Mouse (Mus musculus) MEL (cell line): ENCODE data around the gene Rpl18a.

ENCODE experiments used
- BHLHE40 ChIP-seq: IDR thresholded peaks from 2 replicates; pipeline ENCODE4 v1.6.1; 2012; ENCODE audit warnings: low read depth, mild to moderate bottlenecking, inconsistent platforms, low read length, improper control_type of control experiment, borderline replicate concordance
- CTCF ChIP-seq, 3 experiments: IDR thresholded peaks in 2 of 3; conservative IDR thresholded peaks in 1 of 3; 2 replicates each; pipeline ENCODE4 v1.5.1; 2011 to 2012; ENCODE audit warnings: low read length in 3 of 3, low read depth in 2 of 3, mild to moderate bottlenecking in 2 of 3, improper control_type of control experiment in 1 of 3, inconsistent platforms in 1 of 3, mixed read lengths in 1 of 3, moderate library complexity in 1 of 3; ENCODE audit not compliant: control insufficient read depth in 1 of 3, insufficient read depth in 1 of 3, poor library complexity in 1 of 3, severe bottlenecking in 1 of 3
- E2F4 ChIP-seq: IDR thresholded peaks from 2 replicates; pipeline ENCODE4 v1.6.1; 2011; ENCODE audit warnings: low read depth, low read length, improper control_type of control experiment, borderline replicate concordance
- ETS1 ChIP-seq: IDR thresholded peaks from 2 replicates; pipeline ENCODE4 v1.6.1; 2012; ENCODE audit warnings: low read depth, mild to moderate bottlenecking, inconsistent platforms, low read length, improper control_type of control experiment, moderate library complexity
- GATA1 ChIP-seq: IDR thresholded peaks from 2 replicates; pipeline ENCODE4 v1.6.1; 2011; ENCODE audit warnings: low read depth, low read length, improper control_type of control experiment
- POLR2AphosphoS2 ChIP-seq: IDR thresholded peaks from 2 replicates; pipeline ENCODE4 v1.6.1; 2011; ENCODE audit warnings: low read length, improper control_type of control experiment
- USF2 ChIP-seq, 2 experiments: IDR thresholded peaks; 2 replicates each; pipeline ENCODE4 v1.6.1; 2011 to 2012; ENCODE audit warnings: improper control_type of control experiment in 2 of 2, low read length in 2 of 2, borderline replicate concordance in 1 of 2, inconsistent platforms in 1 of 2, low read depth in 1 of 2, mild to moderate bottlenecking in 1 of 2; ENCODE audit not compliant: insufficient read depth in 1 of 2
- ZNF384 ChIP-seq: IDR thresholded peaks from 2 replicates; pipeline ENCODE4 v1.6.1; 2012; ENCODE audit warnings: low read depth, mild to moderate bottlenecking, inconsistent platforms, low read length, improper control_type of control experiment

GRCm38 (mm10) chr8:70880126-70880525, 17.1 kb downstream of the Rpl18a start:
- TF ChIP-seq BHLHE40 (no peak), CTCF (IDR thresholded peaks at IDR 0.05 in 2 of 3, conservative IDR thresholded peaks at IDR 0.05 in 1 of 3; ENCODE audit: control insufficient read depth in 1 of 3, insufficient read depth in 1 of 3, low read depth in 2 of 3, low read length in 3 of 3, poor library complexity in 1 of 3, severe bottlenecking in 1 of 3) (no peak), ETS1 (no peak), E2F4 (no peak), POLR2AphosphoS2 (no peak), GATA1 (no peak), ZNF384 (no peak), USF2 (IDR thresholded peaks at IDR 0.05; ENCODE audit: borderline replicate concordance in 1 of 2, insufficient read depth in 1 of 2, low read depth in 1 of 2, low read length in 2 of 2) (no peak)
